22 mouse cellular contexts compared by ENCODE assay signal in the genomic region with DNA sequence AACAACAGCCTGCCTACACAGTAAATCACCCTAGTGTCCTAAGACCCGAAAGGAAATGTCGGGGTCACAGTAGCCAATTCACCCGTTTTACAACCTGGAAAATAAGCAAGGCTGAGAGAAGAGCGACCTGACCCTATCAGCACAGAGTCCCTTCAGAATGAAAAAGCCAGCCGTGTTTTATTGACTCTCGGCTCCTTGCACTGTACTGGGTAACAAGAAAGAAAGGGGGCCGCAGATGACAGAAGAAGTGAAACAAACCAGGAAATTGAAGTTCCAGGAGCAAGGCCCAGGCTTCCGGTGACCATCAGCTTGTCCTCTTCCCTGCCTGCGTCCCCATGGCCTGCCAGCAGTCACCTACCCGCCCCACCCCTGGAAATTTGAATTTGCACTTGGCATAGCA. TPM values are rescaled to one million over a fixed set of nuclear protein-coding genes. Genes with fewer than 3 reads are reported as not detected.
A peak's percentile ranks its signal among the peaks of the same experiment; 100 is the strongest.
DNase-seq lines count a peak whose midpoint lies in the region; ATAC-seq and TF ChIP-seq lines count a peak whose summit lies in the region.
"Had no signal": no experiment of that assay in that cellular context is flagged by ENCODE, and none has a peak within 500 bp of the region (broad histone marks: within the 10 kb centered on the region; RNA-seq: fewer than 3 reads in every experiment).

No protein-coding gene starts in this region.

- ATAC-seq in kidney, embryonic 16.5 days (ENCODE audit: low FRiP score, low TSS enrichment) = peak; percentile 36; the same call in 1 of the 2 replicates
- ATAC-seq in neural tube, embryonic 13.5 days (ENCODE audit: low read depth) = peak; percentile 55; the same call in 1 of the 2 replicates

- H3K9me3 ChIP-seq in kidney, embryonic 16.5 days (ENCODE audit: low read length) = no peaks in the 10 kb centered on the region
- no peaks in the 10 kb centered on the region for H3K9me3 ChIP-seq in neural tube, embryonic 13.5 days
- H3K9me3 ChIP-seq: embryonic facial prominence, embryonic 15.5 days; forebrain, embryonic 10.5 days; heart, embryonic 15.5 days; lung, embryonic 15.5 days; midbrain, embryonic 12.5 days had no signal

- intact Hi-C loops in gastrocnemius, adult 2 months (cut with DNase I) = no loop called here
- intact Hi-C loops in left cerebral cortex, postnatal 14 days (cut with DNase I) = no loop called here

- 13% methylated on average over 10 of the region's 10 CpGs for WGBS in kidney, embryonic 16.5 days
- WGBS in neural tube, embryonic 13.5 days = 11% methylated on average over 10 of the region's 10 CpGs

- no peak for DNase-seq in gastrocnemius, adult 2 months
- no peak for DNase-seq in gastrocnemius, adult 8-10 months (ENCODE audit: low spot score in 2 of 2)
- peak; percentile 27 for DNase-seq in kidney, adult 9 months
- DNase-seq in kidney, adult 11 months = no peak
- DNase-seq in left cerebral cortex, postnatal 14 days (ENCODE audit: low spot score in 2 of 2) = no peak
- DNase-seq in testis, postnatal 14 days (ENCODE audit: low spot score) = no peak
- DNase-seq: cerebellum, postnatal 10 days; embryo, embryonic 11 days; gastrocnemius, postnatal 36 days; layer of hippocampus, adult 9-11 months; right cerebral cortex, postnatal 14 days; thymus, postnatal 14 days had no signal

- H3K36me3 ChIP-seq in kidney, embryonic 16.5 days (ENCODE audit: insufficient read depth, low read length) = 0 out of 2 replicates have a peak, but pooled peaks cover 5% of the 10 kb centered on the region
- H3K36me3 ChIP-seq in neural tube, embryonic 13.5 days = peaks cover 7% of the 10 kb centered on the region; the same call in 1 of the 2 replicates
- H3K36me3 ChIP-seq: embryonic facial prominence, embryonic 15.5 days; heart, embryonic 15.5 days; lung, embryonic 15.5 days had no signal

- peaks cover 36% of the 10 kb centered on the region for H3K4me1 ChIP-seq in kidney, embryonic 16.5 days (ENCODE audit: insufficient read depth, low read length)
- H3K4me1 ChIP-seq in neural tube, embryonic 13.5 days (replicated peaks) = peaks cover 26% of the 10 kb centered on the region
- H3K4me1 ChIP-seq: midbrain, embryonic 12.5 days had no signal

- H3K27ac ChIP-seq in gastrocnemius, adult 2 months = peak overlapping the region; percentile 49
- peak overlapping the region; percentile 61 for H3K27ac ChIP-seq in kidney, embryonic 16.5 days (ENCODE audit: low read length)
- no peak overlapping the region for H3K27ac ChIP-seq in neural tube, embryonic 13.5 days (replicated peaks)
- H3K27ac ChIP-seq: embryonic facial prominence, embryonic 15.5 days; forebrain, embryonic 10.5 days; heart, embryonic 15.5 days; hindbrain, embryonic 14.5 days; lung, embryonic 15.5 days; midbrain, embryonic 12.5 days; stomach, postnatal 0 days had no signal

- H3K27me3 ChIP-seq in kidney, embryonic 16.5 days (ENCODE audit: insufficient read depth, low read length) = no peaks in the 10 kb centered on the region
- H3K27me3 ChIP-seq in neural tube, embryonic 13.5 days = no peaks in the 10 kb centered on the region
- H3K27me3 ChIP-seq: embryonic facial prominence, embryonic 15.5 days; heart, embryonic 15.5 days; lung, embryonic 15.5 days; midbrain, embryonic 12.5 days had no signal

- H3K4me2 ChIP-seq in kidney, embryonic 16.5 days (replicated peaks; ENCODE audit: low read depth, low read length) = 0 out of 2 replicates have a peak overlapping the region, but pooled peaks have one; percentile 2
- no peak overlapping the region; the same call in 1 of the 2 replicates for H3K4me2 ChIP-seq in neural tube, embryonic 13.5 days
- H3K4me2 ChIP-seq: embryonic facial prominence, embryonic 15.5 days; heart, embryonic 15.5 days; hindbrain, embryonic 14.5 days; lung, embryonic 15.5 days; midbrain, embryonic 12.5 days had no signal

- H3K9ac ChIP-seq in kidney, embryonic 16.5 days (replicated peaks; ENCODE audit: low read length) = 0 out of 2 replicates have a peak overlapping the region, but pooled peaks have one; percentile 11
- H3K9ac ChIP-seq in neural tube, embryonic 13.5 days = 0 out of 2 replicates have a peak overlapping the region, but pooled peaks have one; percentile 34
- H3K9ac ChIP-seq: embryonic facial prominence, embryonic 15.5 days; heart, embryonic 15.5 days; hindbrain, embryonic 14.5 days; lung, embryonic 15.5 days; midbrain, embryonic 12.5 days had no signal

- no peak overlapping the region for H3K4me3 ChIP-seq in gastrocnemius, adult 2 months
- no peak overlapping the region for H3K4me3 ChIP-seq in kidney, embryonic 16.5 days (ENCODE audit: low read length)
- no peak overlapping the region for H3K4me3 ChIP-seq in neural tube, embryonic 13.5 days
- H3K4me3 ChIP-seq: embryonic facial prominence, embryonic 15.5 days; forebrain, embryonic 10.5 days; heart, embryonic 15.5 days; lung, embryonic 15.5 days; midbrain, embryonic 12.5 days; myocyte had no signal

- no peak for TF ChIP-seq CTCF in gastrocnemius, adult 2 months (IDR thresholded peaks at IDR 0.05)

RNA-seq across cellular contexts. Expression of a gene that starts 32.4 kb away (rescaled TPM):
- total RNA-seq in gastrocnemius, adult 2 months (2021) = 10 to 100 TPM; 19.3 to 28.5 TPM
- total RNA-seq in gastrocnemius, adult 8-10 months (2022) = 10 to 100 TPM; 14.2 to 23.0 (median 17.6) TPM
- polyA plus RNA-seq in kidney, embryonic 16.5 days (2015; fragmentation: Nextera tagmentation; extraction: Ambion mirVana) = 13.9 and 14.3 TPM in 2 replicates
- 6.4 and 7.4 TPM in 2 replicates for polyA plus RNA-seq in neural tube, embryonic 13.5 days (2015; fragmentation: Nextera tagmentation; extraction: Ambion mirVana)
- 1 to 10 TPM; 3.4 to 4.4 TPM for total RNA-seq in left cerebral cortex, postnatal 14 days (2021)
